Mouse (Mus musculus): ENCODE results near the gene Cbx7.

- TF ChIP-seq CTCF (IDR thresholded peaks at IDR 0.05; ENCODE audit: extremely low read depth, insufficient read depth, insufficient read length, insufficient replicate concordance) (no peak), POLR2A (IDR thresholded peaks at IDR 0.05; ENCODE audit: low read depth, low read length) (no peak)
Measured at GRCm38 (mm10) chr15:79980716-79981115, 9.8 kb upstream of the Cbx7 start.

Data from spleen, adult 2 months (tissue).